Mouse (Mus musculus) liver, adult 10 weeks (tissue): ENCODE data around the gene Ireb2. TPM values are rescaled to one million over a fixed set of nuclear protein-coding genes. Genes with fewer than 3 reads are reported as not detected.

Source experiments
- polyA plus RNA-seq: library from polyadenylated mRNA; stranded (reverse); fragments of 350-450 nt; fragmentation: Illumina TruSeq; extraction: RNeasy Lipid Tissue Mini Kit (QIAGEN cat#74804); gene quantifications from one replicate; pipeline ENCODE4 v1.2.3, GENCODE M21; 2014; ENCODE audit warnings: low read depth, low replicate concordance

Gene Ireb2
- polyA plus RNA-seq: 103 TPM

DNA sequence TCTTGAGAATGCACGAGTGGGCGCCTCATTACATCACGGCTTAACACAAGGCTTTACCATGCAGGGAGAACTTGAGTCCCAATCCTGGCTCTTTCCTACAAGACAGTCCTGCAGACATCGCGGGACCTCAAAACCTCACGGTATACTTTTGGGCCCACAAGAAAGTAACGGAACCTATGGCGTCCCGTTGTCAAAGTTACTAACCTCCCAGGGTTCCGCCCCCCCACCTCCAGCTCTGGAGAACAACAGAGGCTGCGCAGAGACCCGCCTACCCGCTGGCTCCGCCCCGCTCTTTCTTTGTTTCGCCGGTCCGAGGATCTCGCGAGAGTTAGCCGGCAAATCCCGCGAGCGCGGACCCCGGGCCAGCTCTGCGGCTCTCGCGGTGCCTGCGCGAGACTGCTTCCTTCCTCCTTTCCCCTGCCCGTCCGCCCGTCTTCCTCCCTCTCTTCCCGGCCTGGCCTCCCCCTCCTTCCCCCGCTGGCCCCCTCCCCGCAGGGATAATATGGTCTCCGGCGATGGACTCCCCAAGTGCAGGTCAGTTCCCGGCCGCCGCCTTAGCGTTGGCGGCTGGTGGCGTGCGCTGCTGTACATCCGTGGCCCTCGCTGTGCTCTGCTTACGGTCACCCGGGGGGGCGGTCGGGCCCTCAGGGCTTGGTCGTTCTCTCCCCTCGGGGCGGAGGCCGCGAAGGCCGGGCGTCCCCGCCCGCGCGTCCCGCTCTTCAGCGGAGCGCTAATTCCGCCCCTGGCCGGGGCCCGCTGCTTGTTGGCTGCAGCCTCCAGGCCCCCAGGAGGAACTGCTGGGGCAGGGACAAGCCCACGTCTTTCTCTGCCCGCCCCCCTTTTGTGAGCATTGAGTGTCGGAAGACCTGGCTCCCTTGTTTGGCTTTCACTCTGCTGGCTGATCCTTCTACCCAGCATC lies at the start of gene Ireb2:
Gene Ireb2 (plus strand): TSS at position 427 of the 919 bp plus-strand sequence.

GRCm38 (mm10) chr9:54917010-54917677 lies 53.6 kb downstream of the Ireb2 start, which contains the start of gene Hykk:
Hykk (plus strand) TSS chr9:54917283.

GRCm38 (mm10) chr9:54950575-54951321 lies 87.2 kb downstream of the Ireb2 start, which contains the start of the genes Psma4 and AY074887:
Psma4 (plus strand) TSS chr9:54950790.
AY074887 (minus strand) TSS chr9:54950998.

Other genes with a start within 250 kb of the Ireb2 start
- gene Acsbg1, start 201.9 kb upstream of the Ireb2 start, polyA plus RNA-seq: not detected
- gene Dnaja4, start 164.9 kb upstream of the Ireb2 start, polyA plus RNA-seq: 3.3 TPM
- gene Wdr61, start 129.3 kb upstream of the Ireb2 start, polyA plus RNA-seq: 87.3 TPM
- not detected for gene Crabp1, start 99.0 kb upstream of the Ireb2 start, polyA plus RNA-seq
- gene Hykk, start 53.5 kb downstream of the Ireb2 start, polyA plus RNA-seq: 76.8 TPM
- 396 TPM for gene Psma4, start 87.0 kb downstream of the Ireb2 start, polyA plus RNA-seq
- not detected for gene AY074887, start 87.2 kb downstream of the Ireb2 start, polyA plus RNA-seq
- not detected for gene Chrna5, start 117.1 kb downstream of the Ireb2 start, polyA plus RNA-seq
- gene Chrna3, start 162.8 kb downstream of the Ireb2 start, polyA plus RNA-seq: not detected
- not detected for gene Chrnb4, start 185.0 kb downstream of the Ireb2 start, polyA plus RNA-seq